Mouse (Mus musculus) liver, embryonic 12.5 days (tissue): Measurements from ENCODE around the gene Clec9a. TPM values are rescaled to one million over a fixed set of nuclear protein-coding genes. Genes with fewer than 3 reads are reported as not detected.

ENCODE experiments used
- ATAC-seq: fragments of 200-750 bp; cut with Nextera tagmentation; 2 replicates; pipeline ENCODE4 v1.8.0; 2017; ENCODE audit warnings: moderate number of reproducible peaks, mild to moderate bottlenecking, moderate library complexity
- H3K27ac ChIP-seq: fragments of 300-500 bp; sonication (generic); 2 replicates; pipeline ENCODE4 v1.5.1; 2016; ENCODE audit warnings: mild to moderate bottlenecking
- H3K27me3 ChIP-seq: fragments of 300-500 bp; sonication (generic); replicated peaks from 2 replicates; pipeline ENCODE4 v1.6.1; 2016; ENCODE audit warnings: mild to moderate bottlenecking, moderate library complexity
- H3K36me3 ChIP-seq: fragments of 300-500 bp; sonication (generic); 2 replicates; pipeline ENCODE4 v1.6.1; 2016; ENCODE audit warnings: mild to moderate bottlenecking, moderate library complexity
- H3K4me1 ChIP-seq: fragments of 300-500 bp; sonication (generic); 2 replicates; pipeline ENCODE4 v1.6.1; 2016
- H3K4me2 ChIP-seq: fragments of 300-500 bp; sonication (generic); 2 replicates; pipeline ENCODE4 v1.6.1; 2016; ENCODE audit warnings: mild to moderate bottlenecking, moderate library complexity
- H3K4me3 ChIP-seq: fragments of 300-500 bp; sonication (generic); 2 replicates; pipeline ENCODE4 v1.5.1; 2016; ENCODE audit warnings: mild to moderate bottlenecking, moderate library complexity
- H3K9ac ChIP-seq: fragments of 300-500 bp; sonication (generic); 2 replicates; pipeline ENCODE4 v1.6.1; 2016; ENCODE audit warnings: mild to moderate bottlenecking, moderate library complexity
- H3K9me3 ChIP-seq: fragments of 300-500 bp; sonication (generic); replicated peaks from 2 replicates; pipeline ENCODE4 v1.6.1; 2016; ENCODE audit warnings: mild to moderate bottlenecking, moderate library complexity
- WGBS: fragments of 180-500 bp; shearing (Covaris S2); methylation state at CpG from one replicate; pipeline ENCODE4 v1.1.7; 2016; ENCODE audit not compliant: insufficient replicate concordance; 5-methylcytosine and 5-hydroxymethylcytosine counted together
- polyA plus RNA-seq: library from polyadenylated mRNA; unstranded; fragments of >200 nt; fragmentation: Nextera tagmentation; extraction: Ambion mirVana; gene quantifications from 2 replicates; pipeline ENCODE4 v1.2.1, GENCODE M21; 2016

Clec9a gene
- polyA plus RNA-seq, 1 experiment from 2014 or later, result 0.29 TPM

DNA sequence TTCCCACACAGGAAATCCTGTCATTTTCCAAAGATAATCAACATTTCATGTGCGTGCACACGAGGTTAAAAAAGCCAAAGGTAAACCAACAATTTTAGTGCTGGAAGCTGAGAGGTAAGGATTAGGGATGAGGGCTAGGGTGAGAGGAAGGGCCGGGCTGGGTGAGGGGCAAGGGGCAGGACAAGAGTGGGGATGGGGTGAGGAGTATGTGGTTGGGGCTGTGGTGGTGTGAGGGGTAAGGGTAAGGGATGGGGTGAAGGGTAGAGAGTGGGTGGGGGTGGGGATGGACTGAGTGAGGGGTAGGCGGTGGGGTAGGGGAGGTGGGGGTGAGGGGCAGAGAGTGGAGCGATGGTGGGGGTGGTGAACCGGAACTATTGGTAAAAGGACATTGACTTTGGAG lies 14.9 kb upstream of the Clec9a start:
- Histone ChIP-seq H3K9me3 (no peaks in the 10 kb centered on the region), H3K4me1 (no peaks in the 10 kb centered on the region), H3K27ac (no peak overlapping the region), H3K4me2 (no peak overlapping the region), H3K4me3 (no peak overlapping the region), H3K27me3 (no peaks in the 10 kb centered on the region), H3K36me3 (no peaks in the 10 kb centered on the region), H3K9ac (no peak overlapping the region)
- no peak; the same call in 1 of the 2 replicates for ATAC-seq
- 52% methylated on average over 6 of the region's 6 CpGs for WGBS

DNA sequence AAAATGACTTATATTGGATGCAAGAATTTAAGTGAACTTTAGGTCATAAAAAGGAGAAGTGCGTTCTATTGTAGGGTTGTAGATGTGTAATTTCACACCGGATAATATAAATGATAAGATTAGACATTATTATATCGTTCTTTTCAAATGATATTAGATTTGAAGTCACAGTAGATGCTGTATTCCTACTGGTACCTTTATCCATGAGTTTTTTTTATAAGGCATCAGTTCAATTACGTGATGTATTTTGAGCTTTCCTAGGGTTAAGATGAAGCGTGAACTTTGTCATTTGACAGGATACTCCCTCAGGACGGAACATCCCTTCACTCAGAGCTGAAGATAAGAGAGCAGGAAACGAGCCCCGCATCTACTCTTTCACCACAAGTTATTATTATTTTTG lies 11.7 kb upstream of the Clec9a start, which contains the start of gene Clec1b:
Gene Clec1b, plus strand, starts transcription at position 301 of the 400 bp plus-strand sequence.
- no peak for ATAC-seq
- Histone ChIP-seq H3K9ac (no peak within 1 kb of the TSS), H3K4me2 (no peak within 1 kb of the TSS), H3K4me1 (no peaks in the 10 kb centered on the region), H3K27ac (no peak within 1 kb of the TSS), H3K36me3 (no peaks in the 10 kb centered on the region), H3K9me3 (no peaks in the 10 kb centered on the region), H3K27me3 (no peaks in the 10 kb centered on the region), H3K4me3 (no peak within 1 kb of the TSS)
- 35% methylated on average over 8 of the region's 8 CpGs for WGBS

DNA sequence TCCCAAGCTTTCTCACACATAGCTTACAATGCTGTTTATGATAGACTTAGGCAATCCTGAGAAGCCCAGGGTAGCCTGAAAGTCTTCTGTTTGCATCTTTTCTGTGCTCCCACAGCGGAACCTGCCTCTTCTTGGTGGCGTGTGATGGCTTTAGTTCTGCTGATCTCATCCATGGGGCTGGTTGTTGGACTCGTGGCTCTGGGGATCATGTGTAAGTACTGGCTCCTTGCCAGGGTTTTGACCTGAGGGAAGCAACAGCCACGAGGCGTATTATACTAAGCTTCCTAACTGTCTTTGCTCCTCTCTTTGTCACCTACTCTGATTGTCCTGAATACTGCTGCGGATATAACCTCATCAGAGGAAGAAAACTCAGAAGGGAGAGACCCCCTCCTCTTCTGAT lies 8.7 kb upstream of the Clec9a start:
- no peaks in the 10 kb centered on the region for H3K4me1 ChIP-seq
- 50% methylated on average over 6 of the region's 6 CpGs for WGBS
- H3K4me3 ChIP-seq, result no peak overlapping the region
- H3K9ac ChIP-seq, result no peak overlapping the region
- no peaks in the 10 kb centered on the region for H3K9me3 ChIP-seq
- H3K4me2 ChIP-seq, result no peak overlapping the region
- H3K27ac ChIP-seq, result 0 out of 2 replicates have a peak overlapping the region, but pooled peaks have one; percentile 1
- H3K27me3 ChIP-seq, result no peaks in the 10 kb centered on the region
- peak; percentile 21; the same call in 1 of the 2 replicates for ATAC-seq
- H3K36me3 ChIP-seq, result no peaks in the 10 kb centered on the region

DNA sequence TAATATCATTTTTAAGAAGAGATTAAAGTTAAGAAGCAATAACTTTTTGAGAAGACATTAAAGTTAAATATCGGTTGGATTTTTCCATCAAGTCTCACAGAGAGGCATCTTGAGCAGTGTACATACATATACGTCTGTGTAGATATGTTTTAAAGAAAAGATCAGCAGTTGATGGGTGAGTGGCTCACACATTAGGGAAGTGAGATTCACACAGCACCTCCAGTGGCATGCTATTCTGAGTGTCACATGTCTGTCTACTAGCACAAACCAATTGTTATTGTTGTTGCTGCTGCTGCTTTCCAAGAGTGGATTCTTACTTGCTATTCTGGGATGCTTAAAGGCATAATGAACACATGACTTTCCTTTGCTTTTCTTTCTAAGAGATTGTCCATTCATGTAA lies 6.3 kb upstream of the Clec9a start:
- Histone ChIP-seq H3K4me2 (no peak overlapping the region), H3K27ac (no peak overlapping the region), H3K4me1 (no peaks in the 10 kb centered on the region), H3K9ac (no peak overlapping the region), H3K36me3 (no peaks in the 10 kb centered on the region), H3K27me3 (no peaks in the 10 kb centered on the region), H3K9me3 (no peaks in the 10 kb centered on the region), H3K4me3 (no peak overlapping the region)
- 66% methylated on average over 2 of the region's 2 CpGs for WGBS
- no peak for ATAC-seq

DNA sequence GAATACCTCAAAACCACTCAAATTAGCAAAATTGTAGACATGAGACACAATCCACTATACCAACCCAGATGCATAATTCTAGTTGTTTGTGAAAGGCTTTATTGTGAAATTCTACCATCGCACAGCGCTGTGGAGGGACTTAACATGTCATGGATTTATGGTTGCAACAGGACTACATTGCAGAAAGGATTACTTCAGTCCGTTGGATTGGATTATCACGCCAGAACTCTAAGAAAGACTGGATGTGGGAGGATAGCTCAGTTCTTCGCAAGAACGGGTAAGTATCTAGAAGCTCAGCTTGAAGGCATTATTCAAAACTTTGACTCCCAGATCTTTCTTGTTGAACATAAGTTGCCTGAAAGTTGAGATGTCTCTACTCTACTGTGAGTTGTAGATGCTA lies 5.3 kb upstream of the Clec9a start:
- Histone ChIP-seq H3K4me1 (no peaks in the 10 kb centered on the region), H3K27ac (no peak overlapping the region), H3K27me3 (no peaks in the 10 kb centered on the region), H3K4me3 (no peak overlapping the region), H3K9me3 (no peaks in the 10 kb centered on the region), H3K4me2 (no peak overlapping the region), H3K36me3 (no peaks in the 10 kb centered on the region), H3K9ac (no peak overlapping the region)
- 82% methylated on average over 6 of the region's 6 CpGs for WGBS
- no peak for ATAC-seq

DNA sequence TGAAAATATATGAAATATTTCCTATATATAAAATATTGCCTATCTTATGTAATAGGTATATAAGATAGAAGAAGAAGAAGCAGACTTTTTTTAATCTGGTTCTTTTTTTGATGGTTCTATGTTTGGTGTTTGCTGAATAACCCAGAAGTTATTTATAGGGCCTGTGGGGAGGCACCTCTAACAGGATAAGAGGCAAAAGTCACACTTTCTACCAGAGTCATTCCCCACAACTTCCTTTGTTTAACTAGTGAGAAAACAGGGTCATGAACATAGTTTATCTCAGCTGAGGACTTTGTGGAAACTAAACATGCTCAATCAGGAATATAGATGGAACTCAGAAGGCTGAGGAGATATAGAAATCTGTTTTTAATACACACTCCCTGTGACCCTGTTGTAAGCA lies 2.7 kb upstream of the Clec9a start:
- H3K9ac ChIP-seq, result no peak overlapping the region
- no peaks in the 10 kb centered on the region for H3K27me3 ChIP-seq
- no peak overlapping the region for H3K4me3 ChIP-seq
- H3K9me3 ChIP-seq, result no peaks in the 10 kb centered on the region
- no peak for ATAC-seq
- H3K4me1 ChIP-seq, result no peaks in the 10 kb centered on the region
- H3K4me2 ChIP-seq, result no peak overlapping the region
- no peak overlapping the region for H3K27ac ChIP-seq
- no peaks in the 10 kb centered on the region for H3K36me3 ChIP-seq

DNA sequence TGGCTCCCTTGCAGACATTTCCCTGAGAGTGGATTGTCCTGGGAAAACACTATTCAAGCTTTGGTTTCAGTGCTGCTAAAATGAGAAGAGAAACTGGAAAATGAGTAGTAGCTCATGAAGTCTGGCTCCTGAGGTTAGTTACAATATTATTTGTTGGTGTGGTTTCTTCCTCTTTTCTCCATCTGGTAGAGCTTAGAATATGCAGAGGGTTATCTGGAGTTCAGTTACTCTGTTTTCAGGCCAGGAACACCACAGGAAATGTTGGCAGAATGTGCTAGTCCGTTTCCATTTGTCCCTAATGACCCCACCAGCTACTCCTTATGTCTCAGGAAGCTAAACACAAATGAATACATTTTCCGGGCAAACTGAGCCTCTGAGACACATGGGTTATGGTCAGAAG lies 1.3 kb upstream of the Clec9a start:
- H3K27ac ChIP-seq, result no peak overlapping the region
- 8% methylated on average over 2 of the region's 2 CpGs for WGBS

DNA sequence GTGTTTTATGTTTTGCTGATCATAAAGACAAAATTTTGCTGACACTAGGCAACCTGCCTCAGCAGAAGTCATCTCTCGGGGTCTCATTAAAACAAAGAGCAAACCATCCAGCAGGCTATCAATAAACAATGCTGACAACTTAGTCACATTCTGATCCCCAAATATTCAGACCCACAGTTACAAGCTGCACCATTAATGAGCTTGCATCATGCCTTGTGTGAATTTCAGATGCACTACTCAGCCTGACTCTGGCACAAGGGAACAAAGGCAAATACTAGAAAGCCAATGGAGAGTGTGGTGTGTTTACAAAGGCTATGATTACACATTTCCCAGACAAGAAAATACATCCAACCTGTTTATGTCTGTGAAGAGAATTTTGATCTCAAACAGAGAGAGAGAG lies 5.5 kb downstream of the Clec9a start:
- Histone ChIP-seq H3K9me3 (no peaks in the 10 kb centered on the region), H3K9ac (no peak overlapping the region), H3K4me2 (no peak overlapping the region), H3K4me3 (no peak overlapping the region), H3K27ac (no peak overlapping the region), H3K36me3 (no peaks in the 10 kb centered on the region), H3K27me3 (no peaks in the 10 kb centered on the region), H3K4me1 (no peaks in the 10 kb centered on the region)
- ATAC-seq, result no peak
- WGBS, result 80% methylated on average over 1 of the region's 1 CpGs

More for the DNA sequence above, 1.3 kb upstream of the Clec9a start:
- Histone ChIP-seq H3K27me3 (no peaks in the 10 kb centered on the region), H3K4me3 (no peak overlapping the region), H3K9me3 (no peaks in the 10 kb centered on the region), H3K4me1 (no peaks in the 10 kb centered on the region), H3K36me3 (no peaks in the 10 kb centered on the region), H3K4me2 (no peak overlapping the region), H3K9ac (no peak overlapping the region)
- ATAC-seq, result no peak

DNA sequence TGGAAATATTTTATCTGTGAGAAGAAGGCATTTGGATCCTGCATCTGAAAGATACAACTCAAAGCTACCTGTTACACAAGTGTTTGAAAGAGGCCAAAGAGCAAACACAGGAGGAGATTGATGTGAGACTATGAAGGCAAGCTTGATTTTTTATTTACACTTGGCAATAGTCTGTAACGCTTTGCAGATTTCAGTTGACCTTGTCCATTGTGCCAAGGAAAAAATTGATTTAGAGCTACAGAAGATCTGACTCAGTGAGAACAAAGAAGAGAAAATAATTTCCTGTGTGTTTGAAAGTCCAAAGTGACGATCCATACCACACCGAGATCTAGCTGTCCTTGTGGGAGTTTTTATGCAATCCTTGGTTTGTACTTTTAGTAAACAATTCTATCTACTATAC lies 13.6 kb downstream of the Clec9a start:
- Histone ChIP-seq H3K4me1 (peaks cover 18% of the 10 kb centered on the region), H3K27me3 (no peaks in the 10 kb centered on the region), H3K4me2 (no peak overlapping the region), H3K9me3 (no peaks in the 10 kb centered on the region), H3K4me3 (no peak overlapping the region), H3K27ac (no peak overlapping the region), H3K36me3 (no peaks in the 10 kb centered on the region), H3K9ac (no peak overlapping the region)
- no peak for ATAC-seq
- whole genome bisulfite sequencing, result 81% methylated on average over 3 of the region's 3 CpGs

DNA sequence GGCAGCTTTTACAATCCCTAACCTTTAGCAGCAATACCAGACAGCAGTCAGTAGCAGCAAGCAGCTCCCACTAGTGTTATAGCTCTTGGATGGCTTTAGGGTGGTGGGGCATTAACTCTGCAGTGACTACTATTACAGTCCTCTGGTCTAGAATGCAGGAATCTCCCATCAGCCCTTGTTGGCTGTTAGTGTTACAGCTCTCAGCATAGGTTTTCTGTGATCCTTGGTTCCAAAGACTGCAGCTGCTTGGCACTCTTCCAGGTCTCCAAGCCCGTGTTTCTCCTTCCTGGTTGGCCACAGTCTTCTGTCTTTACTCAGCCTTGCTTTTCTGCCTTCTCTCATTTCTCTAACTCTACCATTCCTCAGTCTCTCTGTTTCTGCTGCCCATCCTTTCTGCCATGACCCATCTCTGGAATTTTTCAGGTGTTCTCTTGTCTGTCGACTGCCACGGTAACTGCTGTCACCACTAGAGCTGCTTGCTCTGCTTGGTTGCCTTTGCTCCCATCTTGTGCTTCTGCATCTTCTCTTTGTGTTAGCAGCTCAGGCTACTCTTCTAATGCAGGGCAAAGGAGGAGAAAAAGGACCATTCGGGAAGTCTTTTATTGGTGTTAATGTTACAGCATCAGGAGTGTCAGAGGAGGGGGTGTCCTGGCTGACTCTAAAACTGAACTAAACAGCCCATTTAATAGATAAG lies 14.5 kb downstream of the Clec9a start:
- Histone ChIP-seq H3K4me1 (peaks cover 18% of the 10 kb centered on the region), H3K27me3 (no peaks in the 10 kb centered on the region), H3K9me3 (no peaks in the 10 kb centered on the region), H3K9ac (no peak overlapping the region), H3K4me3 (no peak overlapping the region), H3K4me2 (no peak overlapping the region), H3K36me3 (no peaks in the 10 kb centered on the region), H3K27ac (no peak overlapping the region)
- WGBS, result 79% methylated on average over 4 of the region's 4 CpGs
- no peak for ATAC-seq

DNA sequence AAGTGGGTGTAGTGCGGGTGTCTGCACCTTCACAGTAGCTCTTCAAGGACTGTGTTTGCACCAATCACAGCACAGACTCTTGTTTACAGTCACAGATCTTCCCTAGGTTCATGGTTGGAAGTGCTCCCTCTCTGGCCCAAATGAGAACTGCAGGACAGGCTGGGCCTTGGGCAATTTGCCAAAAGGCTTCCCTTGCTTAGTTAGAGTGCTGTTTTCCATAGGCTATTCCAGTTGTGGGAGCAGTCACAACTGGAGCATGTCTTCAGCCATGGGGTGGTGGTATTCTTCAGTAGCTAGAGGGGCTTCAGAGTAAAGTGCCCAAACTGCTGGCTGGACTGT lies 15.0 kb downstream of the Clec9a start:
- Histone ChIP-seq H3K27me3 (no peaks in the 10 kb centered on the region), H3K9ac (no peak overlapping the region), H3K27ac (no peak overlapping the region), H3K9me3 (no peaks in the 10 kb centered on the region), H3K4me2 (no peak overlapping the region), H3K36me3 (no peaks in the 10 kb centered on the region), H3K4me1 (peaks cover 18% of the 10 kb centered on the region), H3K4me3 (no peak overlapping the region)
- ATAC-seq, result peak; percentile 87
- WGBS, result 0% methylated on average over 1 of the region's 1 CpGs

DNA sequence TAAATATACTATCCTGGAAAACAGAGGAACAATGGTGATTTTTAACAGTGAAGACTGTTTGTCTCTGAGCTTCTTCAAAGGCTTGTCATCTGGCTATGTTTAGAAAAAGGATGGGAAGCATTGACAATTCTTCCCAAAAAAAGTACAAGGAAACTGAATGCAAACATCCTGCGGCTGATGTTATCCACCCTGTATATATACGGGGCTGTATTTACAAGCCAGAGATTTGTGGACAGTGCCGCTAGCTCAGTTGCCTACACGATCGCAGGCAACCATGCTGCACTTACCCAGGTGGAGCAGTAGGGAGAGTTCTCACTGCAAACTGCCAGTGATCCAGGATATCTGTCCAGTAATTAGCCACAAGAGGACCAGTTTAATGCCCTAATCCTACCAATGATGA lies 16.6 kb downstream of the Clec9a start:
- Histone ChIP-seq H3K4me1 (peaks cover 18% of the 10 kb centered on the region), H3K27ac (no peak overlapping the region), H3K9ac (no peak overlapping the region), H3K27me3 (no peaks in the 10 kb centered on the region), H3K4me2 (no peak overlapping the region), H3K36me3 (no peaks in the 10 kb centered on the region), H3K9me3 (no peaks in the 10 kb centered on the region), H3K4me3 (no peak overlapping the region)
- peak; percentile 43; the same call in 1 of the 2 replicates for ATAC-seq
- WGBS, result 15% methylated on average over 5 of the region's 5 CpGs

DNA sequence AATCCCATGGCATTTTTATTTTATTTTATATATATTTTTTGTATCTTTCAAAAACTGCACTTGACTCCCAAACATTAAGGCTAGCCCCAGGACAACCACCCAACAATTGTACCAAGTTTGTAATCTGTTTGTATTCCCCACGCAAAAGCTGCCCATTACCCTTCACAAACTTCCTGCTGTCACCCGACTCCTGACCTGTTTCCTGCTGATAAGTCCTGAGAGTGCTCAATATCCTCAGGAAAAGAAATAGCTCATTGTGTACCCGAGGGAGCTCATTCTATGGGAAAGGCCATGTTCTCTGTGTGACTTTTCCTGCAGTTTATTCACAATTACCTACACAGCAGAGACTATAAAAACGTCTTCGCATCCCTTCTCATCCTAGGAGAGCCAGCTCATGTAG lies 17.1 kb downstream of the Clec9a start:
- no peak for ATAC-seq
- H3K36me3 ChIP-seq, result no peaks in the 10 kb centered on the region
- no peaks in the 10 kb centered on the region for H3K9me3 ChIP-seq
- no peak overlapping the region for H3K4me2 ChIP-seq
- WGBS, result 10% methylated on average over 5 of the region's 5 CpGs
- H3K27ac ChIP-seq, result 0 out of 2 replicates have a peak overlapping the region, but pooled peaks have one; percentile 16
- peaks cover 18% of the 10 kb centered on the region for H3K4me1 ChIP-seq
- H3K9ac ChIP-seq, result no peak overlapping the region
- H3K27me3 ChIP-seq, result no peaks in the 10 kb centered on the region
- no peak overlapping the region for H3K4me3 ChIP-seq
